Mouse (Mus musculus): ENCODE data around the gene Itgb7. TPM values are rescaled to one million over a fixed set of nuclear protein-coding genes. Genes with fewer than 3 reads are reported as not detected.
"Not testable (repeated sequence)": the region's sequence is repeated elsewhere in the genome, so short reads cannot be mapped to it uniquely, and the experiment has no call there.

The Itgb7 gene
- polyA plus RNA-seq, 1 experiment: 2.0 TPM

DNA sequence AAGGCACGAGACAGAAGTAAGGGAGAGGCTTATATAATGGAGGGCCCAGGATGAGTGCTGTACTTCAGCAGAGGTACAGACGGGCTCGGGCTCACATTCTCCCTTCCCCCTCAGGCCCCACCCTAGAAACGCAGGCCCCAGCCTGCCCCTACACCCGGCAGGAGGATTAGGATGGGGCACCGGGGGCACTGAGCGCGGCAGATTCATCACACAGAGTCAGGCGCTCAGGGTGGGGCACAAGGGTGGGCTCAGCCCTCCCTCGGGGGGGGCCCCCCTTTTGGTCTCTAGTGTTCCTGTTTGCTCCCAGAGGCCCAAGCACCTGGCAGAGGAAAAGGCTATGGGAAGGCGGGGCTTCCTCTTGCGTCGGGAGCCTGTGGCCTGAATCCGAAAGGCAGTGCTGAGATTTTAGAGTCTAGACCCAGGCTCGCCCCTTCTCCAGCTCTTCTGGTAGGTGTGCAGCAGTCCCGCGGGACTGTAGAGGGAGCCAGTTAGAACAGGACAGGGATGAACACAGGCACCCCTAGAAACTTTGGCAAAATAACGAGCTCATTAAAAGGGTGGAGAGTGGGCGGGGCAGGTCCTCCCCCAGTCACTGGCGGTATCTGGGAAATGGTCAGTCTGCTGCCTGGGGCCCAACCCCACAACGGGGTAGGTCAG is 3.8 kb upstream of the Itgb7 start:
- Histone ChIP-seq H3K36me3 (ENCODE audit: control insufficient read depth, insufficient read depth) (peaks cover 34% of the 10 kb centered on the region), H3K4me3 (no peak overlapping the region), H3K4me2 (ENCODE audit: low read depth) (no peak overlapping the region), H3K27me3 (ENCODE audit: control insufficient read depth, insufficient read depth, insufficient read length) (no peaks in the 10 kb centered on the region), H3ac (ENCODE audit: control insufficient read depth, insufficient read length) (no peak overlapping the region), H3K79me2 (ENCODE audit: control insufficient read depth, insufficient read depth) (no peaks in the 10 kb centered on the region)
- no peak for TF ChIP-seq USF1 (IDR thresholded peaks at IDR 0.05; ENCODE audit: low read depth)
- TF ChIP-seq TCF12 (IDR thresholded peaks at IDR 0.05; ENCODE audit: insufficient read depth, poor library complexity, severe bottlenecking): no peak
- TF ChIP-seq REST (IDR thresholded peaks at IDR 0.05; ENCODE audit: insufficient read depth, insufficient read length): no peak
- TF ChIP-seq MYOD1 (IDR thresholded peaks at IDR 0.05; ENCODE audit: control insufficient read depth in 1 of 3, insufficient read length in 2 of 3, low read depth in 2 of 3): no peak
- no peak for TF ChIP-seq CEBPB (IDR thresholded peaks at IDR 0.05; ENCODE audit: insufficient read depth, poor library complexity, severe bottlenecking)
- TF ChIP-seq MAX (IDR thresholded peaks at IDR 0.05; ENCODE audit: low read depth): no peak
- TF ChIP-seq POLR2A (IDR thresholded peaks at IDR 0.05; ENCODE audit: insufficient read length, low read depth): no peak
- no peak for TF ChIP-seq MYOG (IDR thresholded peaks at IDR 0.05; ENCODE audit: control insufficient read depth in 1 of 3, insufficient read depth in 1 of 3, insufficient read length in 2 of 3, low read depth in 2 of 3)
- TF ChIP-seq TCF3 (IDR thresholded peaks at IDR 0.05; ENCODE audit: insufficient read length, low read depth): no peak
- no peak for TF ChIP-seq POLR2AphosphoS2 (IDR thresholded peaks at IDR 0.05; ENCODE audit: insufficient read length, low read depth)
- no peak for TF ChIP-seq E2F4 (IDR thresholded peaks at IDR 0.05; ENCODE audit: insufficient read depth)
- TF ChIP-seq SRF (IDR thresholded peaks at IDR 0.05; ENCODE audit: control insufficient read depth, insufficient read length, low read depth): no peak

DNA sequence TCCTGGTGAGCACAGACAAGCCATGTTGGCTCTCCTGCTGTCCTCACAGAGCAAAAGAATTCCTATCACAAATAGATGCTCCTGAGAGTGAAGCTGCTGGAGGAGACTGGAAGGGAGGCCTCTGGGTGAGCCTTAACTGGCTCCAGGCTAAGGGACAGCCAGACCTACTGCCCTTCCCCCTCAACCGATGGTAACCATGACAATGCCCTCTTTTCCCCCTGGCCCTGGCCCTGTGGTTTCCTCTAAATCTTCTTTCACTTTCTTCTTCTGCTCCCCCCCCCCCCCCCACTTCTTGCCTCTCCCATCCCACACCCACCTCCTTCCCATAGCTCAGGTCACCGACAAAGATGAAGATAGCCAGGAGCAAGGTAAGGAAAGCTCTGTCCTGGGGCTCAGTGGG is 2.2 kb upstream of the Itgb7 start:
- H3K79me2 ChIP-seq (ENCODE audit: control insufficient read depth, insufficient read depth): no peaks in the 10 kb centered on the region
- no peak overlapping the region for H3K4me3 ChIP-seq
- no peaks in the 10 kb centered on the region for H3K27me3 ChIP-seq (ENCODE audit: control insufficient read depth, insufficient read depth, insufficient read length)
- no peak overlapping the region for H3ac ChIP-seq (ENCODE audit: control insufficient read depth, insufficient read length)
- TF ChIP-seq POLR2AphosphoS2 (IDR thresholded peaks at IDR 0.05; ENCODE audit: insufficient read length, low read depth) (peak; percentile 60), E2F4 (IDR thresholded peaks at IDR 0.05; ENCODE audit: insufficient read depth) (no peak)
- peaks cover 29% of the 10 kb centered on the region for H3K36me3 ChIP-seq (ENCODE audit: control insufficient read depth, insufficient read depth)
- H3K4me2 ChIP-seq (ENCODE audit: low read depth): no peak overlapping the region

DNA sequence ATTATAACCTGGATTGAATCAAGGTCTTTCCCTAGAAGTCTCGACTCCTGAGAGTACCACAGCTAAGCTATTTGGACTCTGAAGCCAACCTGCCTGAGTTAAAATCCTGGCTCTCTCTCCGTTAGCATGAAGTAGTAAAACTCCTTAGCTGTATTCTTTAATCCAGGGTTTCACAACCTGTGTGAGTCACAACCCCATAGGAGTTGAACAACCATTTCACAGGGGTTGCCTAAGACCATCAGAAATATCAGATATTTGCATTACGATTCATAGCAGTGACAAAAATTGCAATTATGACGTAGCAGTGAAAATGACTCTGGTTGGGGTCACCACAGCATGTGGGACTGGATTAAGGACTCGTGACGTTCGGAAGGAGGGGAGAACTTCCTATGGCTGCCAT is 1.0 kb upstream of the Itgb7 start:
- Histone ChIP-seq H3K4me2 (ENCODE audit: low read depth) (no peak overlapping the region), H3K4me3 (no peak overlapping the region), H3K36me3 (ENCODE audit: control insufficient read depth, insufficient read depth) (peaks cover 18% of the 10 kb centered on the region), H3K27me3 (ENCODE audit: control insufficient read depth, insufficient read depth, insufficient read length) (no peaks in the 10 kb centered on the region), H3ac (ENCODE audit: control insufficient read depth, insufficient read length) (no peak overlapping the region), H3K79me2 (ENCODE audit: control insufficient read depth, insufficient read depth) (no peaks in the 10 kb centered on the region)
- no peak for TF ChIP-seq POLR2AphosphoS2 (IDR thresholded peaks at IDR 0.05; ENCODE audit: insufficient read length, low read depth)
- TF ChIP-seq TCF12 (IDR thresholded peaks at IDR 0.05; ENCODE audit: insufficient read depth, poor library complexity, severe bottlenecking): no peak
- no peak for TF ChIP-seq SRF (IDR thresholded peaks at IDR 0.05; ENCODE audit: control insufficient read depth, insufficient read length, low read depth)
- peak; percentile 94 for TF ChIP-seq CEBPB (IDR thresholded peaks at IDR 0.05; ENCODE audit: insufficient read depth, poor library complexity, severe bottlenecking)
- TF ChIP-seq MYOG (IDR thresholded peaks at IDR 0.05; ENCODE audit: control insufficient read depth in 1 of 3, insufficient read depth in 1 of 3, insufficient read length in 2 of 3, low read depth in 2 of 3): no peak

DNA sequence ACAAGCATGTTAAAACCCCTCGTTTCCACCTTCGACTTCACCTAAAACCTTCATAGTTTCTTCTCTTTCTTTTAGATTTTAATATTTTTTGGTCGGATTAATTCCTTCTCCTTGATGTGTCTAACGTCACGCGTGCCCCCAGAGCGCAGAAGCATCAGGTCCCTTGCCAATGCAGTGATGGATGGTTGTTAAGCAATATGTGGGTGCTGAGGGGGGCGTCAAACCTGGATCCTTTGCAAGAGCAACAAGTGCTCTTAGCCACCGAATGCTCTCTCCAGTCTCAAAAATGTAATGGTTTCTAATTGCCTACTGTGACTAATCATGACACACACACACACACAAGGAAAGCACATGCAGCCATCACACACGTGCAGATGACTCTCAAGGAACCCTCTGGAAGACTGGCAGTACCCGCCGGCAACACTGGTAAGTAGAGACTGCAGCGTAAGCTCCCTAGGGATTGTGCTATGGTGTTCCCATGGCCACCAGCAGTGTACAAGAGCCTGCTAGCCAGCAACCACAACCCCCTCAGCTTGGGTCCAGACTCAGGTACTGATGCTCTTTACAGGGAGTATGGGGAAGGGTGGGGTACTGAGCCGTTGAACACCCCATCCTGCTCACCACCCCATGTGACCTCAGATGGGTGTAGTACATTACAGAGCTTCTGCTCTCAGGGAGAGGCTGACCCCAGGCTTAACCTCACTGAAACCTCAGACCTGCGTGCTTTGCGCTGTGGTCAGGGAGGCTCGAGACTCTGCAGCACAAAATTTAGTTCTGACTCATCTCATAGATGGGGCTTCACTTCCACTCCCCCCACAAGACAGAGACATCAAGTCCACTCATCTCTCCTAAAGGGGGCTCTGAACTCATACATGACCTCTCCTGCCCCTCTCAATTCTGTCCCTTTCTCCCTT is 1.1 kb downstream of the Itgb7 start:
- Histone ChIP-seq H3K4me3 (no peak overlapping the region), H3K27me3 (ENCODE audit: control insufficient read depth, insufficient read depth, insufficient read length) (no peaks in the 10 kb centered on the region), H3ac (ENCODE audit: control insufficient read depth, insufficient read length) (no peak overlapping the region), H3K36me3 (ENCODE audit: control insufficient read depth, insufficient read depth) (peaks cover under 1% of the 10 kb centered on the region), H3K79me2 (ENCODE audit: control insufficient read depth, insufficient read depth) (no peaks in the 10 kb centered on the region), H3K4me2 (ENCODE audit: low read depth) (peak overlapping the region; percentile 56)
- TF ChIP-seq POLR2A (IDR thresholded peaks at IDR 0.05; ENCODE audit: insufficient read length, low read depth): no peak
- TF ChIP-seq MYOG (IDR thresholded peaks at IDR 0.05; ENCODE audit: control insufficient read depth in 1 of 3, insufficient read depth in 1 of 3, insufficient read length in 2 of 3, low read depth in 2 of 3): peak in 1 of 3 experiments; percentile 31
- peak; percentile 54 for TF ChIP-seq MAX (IDR thresholded peaks at IDR 0.05; ENCODE audit: low read depth)
- TF ChIP-seq MYOD1 (IDR thresholded peaks at IDR 0.05; ENCODE audit: control insufficient read depth in 1 of 3, insufficient read length in 2 of 3, low read depth in 2 of 3): peak in 2 of 3 experiments; percentile 6 to 14
- TF ChIP-seq USF1 (IDR thresholded peaks at IDR 0.05; ENCODE audit: low read depth): peak; percentile 84
- TF ChIP-seq TCF3 (IDR thresholded peaks at IDR 0.05; ENCODE audit: insufficient read length, low read depth): no peak
- TF ChIP-seq CEBPB (IDR thresholded peaks at IDR 0.05; ENCODE audit: insufficient read depth, poor library complexity, severe bottlenecking): peak; percentile 46; the same call in 1 of the 2 replicates

DNA sequence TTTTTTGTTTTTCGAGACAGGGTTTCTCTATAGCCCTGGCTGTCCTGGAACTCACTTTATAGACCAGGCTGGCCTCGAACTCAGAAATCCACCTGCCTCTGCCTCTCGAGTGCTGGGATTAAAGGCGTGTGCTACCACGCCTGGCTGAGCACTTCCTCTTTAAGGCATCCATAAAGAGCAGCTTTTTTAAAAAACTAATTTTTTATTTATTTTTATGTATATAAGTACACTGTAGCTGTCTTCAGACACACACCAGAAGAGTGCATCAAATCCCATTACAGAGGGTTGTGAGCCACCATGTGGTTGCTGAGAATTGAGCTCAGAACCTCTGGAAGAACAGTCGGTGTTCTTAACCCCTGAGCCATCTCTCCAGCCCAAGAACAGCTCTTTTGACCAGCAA is 6.1 kb downstream of the Itgb7 start:
- not testable (repeated sequence) for H3K4me3 ChIP-seq; H3K27me3 ChIP-seq (ENCODE audit: control insufficient read depth, insufficient read depth, insufficient read length); H3ac ChIP-seq (ENCODE audit: control insufficient read depth, insufficient read length); H3K36me3 ChIP-seq (ENCODE audit: control insufficient read depth, insufficient read depth); H3K79me2 ChIP-seq (ENCODE audit: control insufficient read depth, insufficient read depth); H3K4me2 ChIP-seq (ENCODE audit: low read depth)
